Mouse (Mus musculus): Measurements from ENCODE around the gene Pdzrn4. TPM values are rescaled to one million over a fixed set of nuclear protein-coding genes. Genes with fewer than 3 reads are reported as not detected.

Gene Pdzrn4
- polyA plus RNA-seq, 1 experiment from 2014 or later: 2.1 TPM

- Histone ChIP-seq H3K9ac (ENCODE audit: low read length) (no peak overlapping the region), H3K27ac (ENCODE audit: low read length) (no peak overlapping the region), H3K4me3 (ENCODE audit: low read length) (no peak overlapping the region), H3K27me3 (ENCODE audit: control insufficient read depth, insufficient read depth, low read length) (no peaks in the 10 kb centered on the region), H3K4me1 (ENCODE audit: control insufficient read depth, insufficient read depth, low read length) (no peaks in the 10 kb centered on the region), H3K9me3 (replicated peaks; ENCODE audit: control insufficient read depth, low read length) (no peaks in the 10 kb centered on the region), H3K4me2 (ENCODE audit: low read depth, low read length) (no peak overlapping the region), H3K36me3 (ENCODE audit: control insufficient read depth, insufficient read depth) (no peaks in the 10 kb centered on the region)
- ATAC-seq (replicated peaks; ENCODE audit: extremely low read depth, insufficient read depth, low FRiP score): no peak
- 75% methylated on average over 5 of the region's 5 CpGs for WGBS
Observed at GRCm38 (mm10) chr15:92622323-92622722, 225.6 kb downstream of the Pdzrn4 start.

GRCm38 (mm10) chr15:92629172-92629571 is 232.5 kb downstream of the Pdzrn4 start:
- 2% methylated on average over 2 of the region's 2 CpGs for WGBS
- H3K9me3 ChIP-seq (replicated peaks; ENCODE audit: control insufficient read depth, low read length): no peaks in the 10 kb centered on the region
- H3K4me3 ChIP-seq (ENCODE audit: low read length): no peak overlapping the region
- H3K27me3 ChIP-seq (ENCODE audit: control insufficient read depth, insufficient read depth, low read length): no peaks in the 10 kb centered on the region
- H3K36me3 ChIP-seq (ENCODE audit: control insufficient read depth, insufficient read depth): no peaks in the 10 kb centered on the region
- peaks cover 16% of the 10 kb centered on the region for H3K4me1 ChIP-seq (ENCODE audit: control insufficient read depth, insufficient read depth, low read length)
- ATAC-seq (replicated peaks; ENCODE audit: extremely low read depth, insufficient read depth, low FRiP score): peak; percentile 75
- no peak overlapping the region for H3K9ac ChIP-seq (ENCODE audit: low read length)
- no peak overlapping the region for H3K4me2 ChIP-seq (ENCODE audit: low read depth, low read length)
- H3K27ac ChIP-seq (ENCODE audit: low read length): no peak overlapping the region

GRCm38 (mm10) chr15:92634044-92634610 is 237.4 kb downstream of the Pdzrn4 start:
- Histone ChIP-seq H3K4me1 (ENCODE audit: control insufficient read depth, insufficient read depth, low read length) (peaks cover 14% of the 10 kb centered on the region), H3K9me3 (replicated peaks; ENCODE audit: control insufficient read depth, low read length) (no peaks in the 10 kb centered on the region), H3K4me2 (ENCODE audit: low read depth, low read length) (peak overlapping the region; percentile 52), H3K27ac (ENCODE audit: low read length) (peak overlapping the region; percentile 65; the same call in 1 of the 2 replicates), H3K27me3 (ENCODE audit: control insufficient read depth, insufficient read depth, low read length) (no peaks in the 10 kb centered on the region), H3K36me3 (ENCODE audit: control insufficient read depth, insufficient read depth) (no peaks in the 10 kb centered on the region), H3K4me3 (ENCODE audit: low read length) (peak overlapping the region; percentile 37), H3K9ac (ENCODE audit: low read length) (no peak overlapping the region)
- 44% methylated on average over 14 of the region's 14 CpGs for WGBS
- ATAC-seq (replicated peaks; ENCODE audit: extremely low read depth, insufficient read depth, low FRiP score): peak; percentile 45

- no peak for ATAC-seq (replicated peaks; ENCODE audit: extremely low read depth, insufficient read depth, low FRiP score)
- Histone ChIP-seq H3K4me3 (ENCODE audit: low read length) (no peak overlapping the region), H3K4me2 (ENCODE audit: low read depth, low read length) (no peak overlapping the region), H3K9me3 (replicated peaks; ENCODE audit: control insufficient read depth, low read length) (no peaks in the 10 kb centered on the region), H3K27ac (ENCODE audit: low read length) (no peak overlapping the region), H3K4me1 (ENCODE audit: control insufficient read depth, insufficient read depth, low read length) (no peaks in the 10 kb centered on the region), H3K27me3 (ENCODE audit: control insufficient read depth, insufficient read depth, low read length) (no peaks in the 10 kb centered on the region), H3K36me3 (ENCODE audit: control insufficient read depth, insufficient read depth) (no peaks in the 10 kb centered on the region), H3K9ac (ENCODE audit: low read length) (no peak overlapping the region)
- WGBS: 62% methylated on average over 18 of the region's 18 CpGs
Observed at GRCm38 (mm10) chr15:92640212-92641082, 243.8 kb downstream of the Pdzrn4 start.

GRCm38 (mm10) chr15:92671279-92672051 is 274.8 kb downstream of the Pdzrn4 start:
- no peak for ATAC-seq (replicated peaks; ENCODE audit: extremely low read depth, insufficient read depth, low FRiP score)
- Histone ChIP-seq H3K27ac (ENCODE audit: low read length) (no peak overlapping the region), H3K9me3 (replicated peaks; ENCODE audit: control insufficient read depth, low read length) (no peaks in the 10 kb centered on the region), H3K27me3 (ENCODE audit: control insufficient read depth, insufficient read depth, low read length) (no peaks in the 10 kb centered on the region), H3K4me2 (ENCODE audit: low read depth, low read length) (no peak overlapping the region), H3K9ac (ENCODE audit: low read length) (no peak overlapping the region), H3K36me3 (ENCODE audit: control insufficient read depth, insufficient read depth) (no peaks in the 10 kb centered on the region), H3K4me3 (ENCODE audit: low read length) (no peak overlapping the region), H3K4me1 (ENCODE audit: control insufficient read depth, insufficient read depth, low read length) (no peaks in the 10 kb centered on the region)
- WGBS: 84% methylated on average over 11 of the region's 11 CpGs

- no peak overlapping the region for H3K27ac ChIP-seq (ENCODE audit: low read length)
- 77% methylated on average over 5 of the region's 5 CpGs for WGBS
- H3K9me3 ChIP-seq (replicated peaks; ENCODE audit: control insufficient read depth, low read length): no peaks in the 10 kb centered on the region
- H3K36me3 ChIP-seq (ENCODE audit: control insufficient read depth, insufficient read depth): no peaks in the 10 kb centered on the region
- H3K4me1 ChIP-seq (ENCODE audit: control insufficient read depth, insufficient read depth, low read length): no peaks in the 10 kb centered on the region
- no peak for ATAC-seq (replicated peaks; ENCODE audit: extremely low read depth, insufficient read depth, low FRiP score)
- no peaks in the 10 kb centered on the region for H3K27me3 ChIP-seq (ENCODE audit: control insufficient read depth, insufficient read depth, low read length)
- no peak overlapping the region for H3K4me2 ChIP-seq (ENCODE audit: low read depth, low read length)
- no peak overlapping the region for H3K9ac ChIP-seq (ENCODE audit: low read length)
- no peak overlapping the region for H3K4me3 ChIP-seq (ENCODE audit: low read length)
Observed at GRCm38 (mm10) chr15:92676096-92676495, 279.4 kb downstream of the Pdzrn4 start.

GRCm38 (mm10) chr15:92678377-92678776 is 281.7 kb downstream of the Pdzrn4 start:
- no peak for ATAC-seq (replicated peaks; ENCODE audit: extremely low read depth, insufficient read depth, low FRiP score)
- Histone ChIP-seq H3K4me3 (ENCODE audit: low read length) (no peak overlapping the region), H3K9ac (ENCODE audit: low read length) (no peak overlapping the region), H3K9me3 (replicated peaks; ENCODE audit: control insufficient read depth, low read length) (no peaks in the 10 kb centered on the region), H3K27me3 (ENCODE audit: control insufficient read depth, insufficient read depth, low read length) (no peaks in the 10 kb centered on the region), H3K27ac (ENCODE audit: low read length) (no peak overlapping the region), H3K4me2 (ENCODE audit: low read depth, low read length) (no peak overlapping the region), H3K4me1 (ENCODE audit: control insufficient read depth, insufficient read depth, low read length) (no peaks in the 10 kb centered on the region), H3K36me3 (ENCODE audit: control insufficient read depth, insufficient read depth) (no peaks in the 10 kb centered on the region)
- WGBS: 71% methylated on average over 6 of the region's 6 CpGs

GRCm38 (mm10) chr15:92679541-92679940 is 282.9 kb downstream of the Pdzrn4 start:
- 81% methylated on average over 6 of the region's 6 CpGs for WGBS
- H3K9ac ChIP-seq (ENCODE audit: low read length): no peak overlapping the region
- H3K4me2 ChIP-seq (ENCODE audit: low read depth, low read length): no peak overlapping the region
- no peaks in the 10 kb centered on the region for H3K27me3 ChIP-seq (ENCODE audit: control insufficient read depth, insufficient read depth, low read length)
- ATAC-seq (replicated peaks; ENCODE audit: extremely low read depth, insufficient read depth, low FRiP score): no peak
- H3K36me3 ChIP-seq (ENCODE audit: control insufficient read depth, insufficient read depth): no peaks in the 10 kb centered on the region
- no peak overlapping the region for H3K4me3 ChIP-seq (ENCODE audit: low read length)
- no peak overlapping the region for H3K27ac ChIP-seq (ENCODE audit: low read length)
- no peaks in the 10 kb centered on the region for H3K9me3 ChIP-seq (replicated peaks; ENCODE audit: control insufficient read depth, low read length)
- no peaks in the 10 kb centered on the region for H3K4me1 ChIP-seq (ENCODE audit: control insufficient read depth, insufficient read depth, low read length)
